Mouse (Mus musculus): Measurements from ENCODE around the gene Oxct2b.
"Not testable (repeated sequence)": the region's sequence is repeated elsewhere in the genome, so short reads cannot be mapped to it uniquely, and the experiment has no call there.

GRCm38 (mm10) chr4:123114651-123115050, 1.4 kb upstream of the Oxct2b start:
- TF ChIP-seq POLR2A (IDR thresholded peaks at IDR 0.05; ENCODE audit: borderline replicate concordance, insufficient read depth, low read length); CTCF (IDR thresholded peaks at IDR 0.05; ENCODE audit: borderline replicate concordance, insufficient read depth, low read depth, low read length): not testable (repeated sequence)
